Mouse (Mus musculus): ENCODE data around the gene Hist1h2ai. TPM values are rescaled to one million over a fixed set of nuclear protein-coding genes. Genes with fewer than 3 reads are reported as not detected.

Gene Hist1h2ai
- total RNA-seq, 2 experiments from 2014 or later = 17.9 TPM; not detected in 1

GRCm38 (mm10) chr13:21722373-21722925, 6.2 kb downstream of the Hist1h2ai start:
- intact Hi-C loops (cut with DNase I) = no loop called here
- no peak for DNase-seq (ENCODE audit: low spot score)

- DNase-seq (ENCODE audit: low spot score) = no peak
- intact Hi-C loops (cut with DNase I) = no loop called here
Measured at GRCm38 (mm10) chr13:21722993-21723836, 7.0 kb downstream of the Hist1h2ai start.

GRCm38 (mm10) chr13:21727948-21728572, 11.8 kb downstream of the Hist1h2ai start:
- DNase-seq (ENCODE audit: low spot score) = no peak
- intact Hi-C loops (cut with DNase I) = no loop called here

- intact Hi-C loops (cut with DNase I) = no loop called here
- DNase-seq (ENCODE audit: low spot score) = no peak
Measured at GRCm38 (mm10) chr13:21729544-21729943, 13.3 kb downstream of the Hist1h2ai start.

GRCm38 (mm10) chr13:21733466-21733865, 17.2 kb downstream of the Hist1h2ai start:
- intact Hi-C loops (cut with DNase I) = no loop called here
- no peak for DNase-seq (ENCODE audit: low spot score)

GRCm38 (mm10) chr13:21734010-21734905, 18.0 kb downstream of the Hist1h2ai start:
- peak; percentile 48 for DNase-seq (ENCODE audit: low spot score)
- intact Hi-C loops (cut with DNase I) = loop anchor here (1.0 to 2.0 kb wide), 2 partner anchors 17 to 20 kb away; partner anchors contain the start of gene Hist1h4k

- intact Hi-C loops (cut with DNase I) = loop anchor here (1.0 to 2.0 kb wide), 2 partner anchors 16 to 21 kb away; partner anchors contain the start of gene Hist1h4k
Measured at GRCm38 (mm10) chr13:21734906-21735767, 18.9 kb downstream of the Hist1h2ai start, which contains the start of gene Hist1h4j. Gene Hist1h4j, plus strand, starts transcription at chr13:21735064.

GRCm38 (mm10) chr13:21745006-21745405, 28.8 kb downstream of the Hist1h2ai start:
- intact Hi-C loops (cut with DNase I) = no loop called here
- no peak for DNase-seq (ENCODE audit: low spot score)

More at GRCm38 (mm10) chr13:21734906-21735767, 18.9 kb downstream of the Hist1h2ai start, which contains the start of gene Hist1h4j:
- peak; percentile 44 for DNase-seq (ENCODE audit: low spot score)

- intact Hi-C loops (cut with DNase I) = loop anchor here (2.0 to 10.0 kb wide), 3 partner anchors 15 to 2005 kb away; partner anchors contain the start of genes Hist1h2ab, Hist1h2ac, Hist1h2bc and Hist1h3b
- DNase-seq (ENCODE audit: low spot score) = no peak
Measured at GRCm38 (mm10) chr13:21749387-21750158, 33.4 kb downstream of the Hist1h2ai start.

- DNase-seq (ENCODE audit: low spot score) = peak; percentile 72
- intact Hi-C loops (cut with DNase I) = loop anchor here (2.0 to 10.0 kb wide), 3 partner anchors 16 to 2004 kb away; partner anchors contain the start of genes Hist1h2ab, Hist1h2ac, Hist1h2bc and Hist1h3b
Measured at GRCm38 (mm10) chr13:21750159-21751017, 34.2 kb downstream of the Hist1h2ai start, which contains the start of gene Hist1h4k. Gene Hist1h4k, minus strand, starts transcription at chr13:21750505.

- intact Hi-C loops (cut with DNase I) = loop anchor here (2.0 to 10.0 kb wide), 3 partner anchors 17 to 2003 kb away; partner anchors contain the start of genes Hist1h2ab, Hist1h2ac, Hist1h2bc and Hist1h3b
- DNase-seq (ENCODE audit: low spot score) = no peak
Measured at GRCm38 (mm10) chr13:21751417-21751816, 35.2 kb downstream of the Hist1h2ai start.

GRCm38 (mm10) chr13:21751827-21752226, 35.6 kb downstream of the Hist1h2ai start:
- intact Hi-C loops (cut with DNase I) = loop anchor here (2.0 to 10.0 kb wide), 3 partner anchors 17 to 2003 kb away; partner anchors contain the start of genes Hist1h2ab, Hist1h2ac, Hist1h2bc and Hist1h3b
- DNase-seq (ENCODE audit: low spot score) = no peak

GRCm38 (mm10) chr13:21752356-21752755, 36.1 kb downstream of the Hist1h2ai start:
- DNase-seq (ENCODE audit: low spot score) = no peak
- intact Hi-C loops (cut with DNase I) = loop anchor here (10.0 kb wide), 2 partner anchors 1932 to 2002 kb away; partner anchors contain the start of genes Hist1h2ab, Hist1h2ac, Hist1h2bc and Hist1h3b

- DNase-seq (ENCODE audit: low spot score) = no peak
- intact Hi-C loops (cut with DNase I) = loop anchor here (10.0 kb wide), 2 partner anchors 1932 to 2002 kb away; partner anchors contain the start of genes Hist1h2ab, Hist1h2ac, Hist1h2bc and Hist1h3b
Measured at GRCm38 (mm10) chr13:21753051-21753523, 36.9 kb downstream of the Hist1h2ai start.

GRCm38 (mm10) chr13:21753524-21754285, 37.5 kb downstream of the Hist1h2ai start, which contains the start of the genes Hist1h2ak and Hist1h2bn:
Gene Hist1h2ak, minus strand, starts transcription at chr13:21753827.
Gene Hist1h2bn, plus strand, starts transcription at chr13:21754123.
- intact Hi-C loops (cut with DNase I) = loop anchor here (10.0 kb wide), 2 partner anchors 1931 to 2001 kb away; partner anchors contain the start of genes Hist1h2ab, Hist1h2ac, Hist1h2bc and Hist1h3b
- DNase-seq (ENCODE audit: low spot score) = peak; percentile 42
